Mouse (Mus musculus) lung, embryonic 14.5 days (tissue): ENCODE results near the gene Rag2. TPM values are rescaled to one million over a fixed set of nuclear protein-coding genes. Genes with fewer than 3 reads are reported as not detected.

Experiments used
- ATAC-seq: fragments of 200-750 bp; cut with Nextera tagmentation; 2 replicates; pipeline ENCODE4 v1.8.0; 2017; ENCODE audit warnings: mild to moderate bottlenecking, moderate TSS enrichment, moderate library complexity; ENCODE audit not compliant: insufficient read depth
- DNase-seq: peaks from one replicate; pipeline ENCODE4 v3.0.0-alpha.2; 2015
- H3K27ac ChIP-seq: fragments of 300-500 bp; sonication (generic); 2 replicates; pipeline ENCODE4 v1.5.1; 2014; ENCODE audit warnings: low read depth, mild to moderate bottlenecking, moderate library complexity
- H3K27me3 ChIP-seq: fragments of 300-500 bp; sonication (generic); 2 replicates; pipeline ENCODE4 v1.6.1; 2014; ENCODE audit warnings: low read length, control low read depth; ENCODE audit not compliant: insufficient read depth
- H3K36me3 ChIP-seq: fragments of 300-500 bp; sonication (generic); 2 replicates; pipeline ENCODE4 v1.6.1; 2014; ENCODE audit warnings: control low read depth; ENCODE audit not compliant: insufficient read depth
- H3K4me1 ChIP-seq: fragments of 300-500 bp; sonication (generic); 2 replicates; pipeline ENCODE4 v1.6.1; 2014; ENCODE audit warnings: antibody characterized with exemption, control low read depth; ENCODE audit not compliant: insufficient read depth
- H3K4me2 ChIP-seq: fragments of 300-500 bp; sonication (generic); 2 replicates; pipeline ENCODE4 v1.6.1; 2014; ENCODE audit warnings: mild to moderate bottlenecking
- H3K4me3 ChIP-seq: fragments of 300-500 bp; sonication (generic); 2 replicates; pipeline ENCODE4 v1.5.1; 2014; ENCODE audit warnings: low read depth, low read length
- H3K9ac ChIP-seq: fragments of 300-500 bp; sonication (generic); 2 replicates; pipeline ENCODE4 v1.6.1; 2014
- H3K9me3 ChIP-seq: fragments of 300-500 bp; sonication (generic); 2 replicates; pipeline ENCODE4 v1.6.1; 2016; ENCODE audit warnings: low read depth, low read length, control low read depth
- CTCF ChIP-seq: IDR thresholded peaks from 2 replicates; pipeline ENCODE4 v1.5.1; 2016; ENCODE audit warnings: antibody characterized with exemption, low read depth
- WGBS: fragments of 180-500 bp; shearing (Covaris S2); extraction: QIAGEN DNeasy Blood & Tissue Kit; methylation state at CpG from one replicate; pipeline ENCODE4 v1.1.7; 2014; 5-methylcytosine and 5-hydroxymethylcytosine counted together
- polyA plus RNA-seq: library from polyadenylated mRNA; unstranded; fragments of >200 nt; fragmentation: Nextera tagmentation; extraction: Ambion mirVana; gene quantifications from 2 replicates; pipeline ENCODE4 v1.2.1, GENCODE M21; 2014

Gene Rag2
- not detected in 2 replicates for polyA plus RNA-seq

- no peaks in the 10 kb centered on the region for H3K9me3 ChIP-seq
- 48% methylated on average over 4 of the region's 4 CpGs for WGBS
- H3K27ac ChIP-seq: no peak within 1 kb of the TSS
- no peak within 1 kb of the TSS for H3K9ac ChIP-seq
- no peaks in the 10 kb centered on the region for H3K4me1 ChIP-seq
- no peak for DNase-seq
- H3K36me3 ChIP-seq: no peaks in the 10 kb centered on the region
- no peak within 1 kb of the TSS for H3K4me3 ChIP-seq
- ATAC-seq: no peak
- no peaks in the 10 kb centered on the region for H3K27me3 ChIP-seq
- no peak for TF ChIP-seq CTCF
- no peak within 1 kb of the TSS for H3K4me2 ChIP-seq
These were observed at the start of gene Rag2 for GRCm38 (mm10) chr2:101624526-101624925. TSS of gene Rag2 (plus strand) at chr2:101624718.

- TF ChIP-seq CTCF: no peak
- ATAC-seq: peak; percentile 31; the same call in 1 of the 2 replicates
These were observed 47.3 kb upstream of the Rag2 start for GRCm38 (mm10) chr2:101577243-101577642.

GRCm38 (mm10) chr2:101580027-101580426, 44.5 kb upstream of the Rag2 start:
- H3K27me3 ChIP-seq: no peaks in the 10 kb centered on the region
- DNase-seq: no peak
- no peaks in the 10 kb centered on the region for H3K9me3 ChIP-seq
- no peaks in the 10 kb centered on the region for H3K4me1 ChIP-seq
- no peak overlapping the region for H3K4me2 ChIP-seq
- H3K4me3 ChIP-seq: no peak overlapping the region
- 63% methylated on average over 2 of the region's 2 CpGs for WGBS
- no peak for TF ChIP-seq CTCF
- no peak overlapping the region for H3K27ac ChIP-seq
- no peak for ATAC-seq
- no peak overlapping the region for H3K9ac ChIP-seq
- H3K36me3 ChIP-seq: peaks cover under 1% of the 10 kb centered on the region; the same call in 1 of the 2 replicates

More at GRCm38 (mm10) chr2:101577243-101577642, 47.3 kb upstream of the Rag2 start:
- WGBS: 68% methylated on average over 4 of the region's 4 CpGs
- no peaks in the 10 kb centered on the region for H3K27me3 ChIP-seq
- H3K4me1 ChIP-seq: no peaks in the 10 kb centered on the region
- no peak overlapping the region for H3K4me2 ChIP-seq
- H3K9ac ChIP-seq: no peak overlapping the region
- H3K36me3 ChIP-seq: no peaks in the 10 kb centered on the region
- peak; percentile 22 for DNase-seq
- no peaks in the 10 kb centered on the region for H3K9me3 ChIP-seq
- no peak overlapping the region for H3K27ac ChIP-seq
- H3K4me3 ChIP-seq: no peak overlapping the region

GRCm38 (mm10) chr2:101580428-101580827, 44.1 kb upstream of the Rag2 start:
- no peak for ATAC-seq
- Histone ChIP-seq H3K4me3 (no peak overlapping the region), H3K9me3 (no peaks in the 10 kb centered on the region), H3K9ac (no peak overlapping the region), H3K4me1 (no peaks in the 10 kb centered on the region), H3K4me2 (no peak overlapping the region), H3K27ac (no peak overlapping the region), H3K36me3 (peaks cover 3% of the 10 kb centered on the region; the same call in 1 of the 2 replicates), H3K27me3 (no peaks in the 10 kb centered on the region)
- WGBS: 57% methylated on average over 1 of the region's 1 CpGs
- no peak for DNase-seq
- TF ChIP-seq CTCF: no peak

GRCm38 (mm10) chr2:101580977-101581376, 43.5 kb upstream of the Rag2 start:
- no peak for ATAC-seq
- no peak overlapping the region for H3K9ac ChIP-seq
- no peak for TF ChIP-seq CTCF

GRCm38 (mm10) chr2:101581418-101581817, 43.1 kb upstream of the Rag2 start:
- Histone ChIP-seq H3K27me3 (no peaks in the 10 kb centered on the region), H3K9me3 (no peaks in the 10 kb centered on the region), H3K27ac (no peak overlapping the region), H3K4me2 (no peak overlapping the region), H3K36me3 (peaks cover 3% of the 10 kb centered on the region; the same call in 1 of the 2 replicates), H3K4me1 (no peaks in the 10 kb centered on the region), H3K4me3 (no peak overlapping the region), H3K9ac (no peak overlapping the region)
- no peak for DNase-seq
- 73% methylated on average over 3 of the region's 3 CpGs for WGBS
- ATAC-seq: no peak
- no peak for TF ChIP-seq CTCF

More at GRCm38 (mm10) chr2:101580977-101581376, 43.5 kb upstream of the Rag2 start:
- Histone ChIP-seq H3K4me2 (no peak overlapping the region), H3K4me1 (no peaks in the 10 kb centered on the region), H3K4me3 (no peak overlapping the region), H3K27ac (no peak overlapping the region), H3K27me3 (no peaks in the 10 kb centered on the region), H3K9me3 (no peaks in the 10 kb centered on the region), H3K36me3 (peaks cover 3% of the 10 kb centered on the region; the same call in 1 of the 2 replicates)
- no peak for DNase-seq
- 70% methylated on average over 3 of the region's 3 CpGs for WGBS

GRCm38 (mm10) chr2:101591356-101591755, 33.2 kb upstream of the Rag2 start:
- DNase-seq (no peak), ATAC-seq (no peak)
- Histone ChIP-seq H3K9ac (no peak overlapping the region), H3K9me3 (no peaks in the 10 kb centered on the region), H3K4me1 (no peaks in the 10 kb centered on the region), H3K27ac (no peak overlapping the region), H3K4me3 (no peak overlapping the region), H3K36me3 (no peaks in the 10 kb centered on the region), H3K27me3 (no peaks in the 10 kb centered on the region), H3K4me2 (no peak overlapping the region)
- no peak for TF ChIP-seq CTCF
- 73% methylated on average over 8 of the region's 8 CpGs for whole genome bisulfite sequencing
